Mouse (Mus musculus): ENCODE measurements at regions not wholly inside any gene's neighbourhood (a gene's known extent, or its start where the extent isn't known, plus 50 kb on each side); places are given as distances from the start of the nearest gene placed in this dataset. TPM values are rescaled to one million over a fixed set of nuclear protein-coding genes. Genes with fewer than 3 reads are reported as not detected.

Small RNAs in the stretch of these regions (microRNA-seq; reads per million reads assigned to microRNA genes)
- gene Gm23061 = not detected

Data from neural tube, embryonic 13.5 days (tissue).